Mouse (Mus musculus): ENCODE results near the gene Nlgn2. TPM values are rescaled to one million over a fixed set of nuclear protein-coding genes. Genes with fewer than 3 reads are reported as not detected.

Gene Nlgn2
- polyA plus RNA-seq, 1 experiment from 2014 or later, result 4.4 TPM

- Histone ChIP-seq H3K27me3 (ENCODE audit: control insufficient read depth, insufficient read depth, low read depth, low read length) (no peaks in the 10 kb centered on the region; the same call in 1 of the 2 replicates), H3K4me1 (replicated peaks; ENCODE audit: control insufficient read depth, insufficient read depth, low read length) (no peaks in the 10 kb centered on the region), H3K4me3 (ENCODE audit: low read length) (no peak overlapping the region), H3K36me3 (ENCODE audit: control insufficient read depth, insufficient read depth, low read length) (peaks cover 26% of the 10 kb centered on the region), H3K27ac (ENCODE audit: low read length) (no peak overlapping the region), H3K9me3 (ENCODE audit: control insufficient read depth, low read length) (no peaks in the 10 kb centered on the region), H3K4me2 (ENCODE audit: low read depth, low read length) (no peak overlapping the region), H3K9ac (ENCODE audit: low read length) (no peak overlapping the region)
- 51% methylated on average over 7 of the region's 7 CpGs for WGBS
- no peak for ATAC-seq (ENCODE audit: low read depth)
Measured at GRCm38 (mm10) chr11:69853994-69854393, 16.4 kb upstream of the Nlgn2 start.

- ATAC-seq (ENCODE audit: low read depth), result no peak
- Histone ChIP-seq H3K4me2 (ENCODE audit: low read depth, low read length) (no peak overlapping the region), H3K36me3 (ENCODE audit: control insufficient read depth, insufficient read depth, low read length) (peaks cover 34% of the 10 kb centered on the region), H3K4me1 (replicated peaks; ENCODE audit: control insufficient read depth, insufficient read depth, low read length) (peaks cover 10% of the 10 kb centered on the region), H3K4me3 (ENCODE audit: low read length) (no peak overlapping the region), H3K27me3 (ENCODE audit: control insufficient read depth, insufficient read depth, low read depth, low read length) (no peaks in the 10 kb centered on the region), H3K27ac (ENCODE audit: low read length) (peak overlapping the region; percentile 32; the same call in 1 of the 2 replicates), H3K9ac (ENCODE audit: low read length) (no peak overlapping the region), H3K9me3 (ENCODE audit: control insufficient read depth, low read length) (no peaks in the 10 kb centered on the region)
- WGBS, result 66% methylated on average over 8 of the region's 8 CpGs
Measured at GRCm38 (mm10) chr11:69850754-69851153, 13.2 kb upstream of the Nlgn2 start.

GRCm38 (mm10) chr11:69849884-69850283, 12.3 kb upstream of the Nlgn2 start:
- Histone ChIP-seq H3K4me2 (ENCODE audit: low read depth, low read length) (no peak overlapping the region), H3K27ac (ENCODE audit: low read length) (no peak overlapping the region), H3K9ac (ENCODE audit: low read length) (no peak overlapping the region), H3K27me3 (ENCODE audit: control insufficient read depth, insufficient read depth, low read depth, low read length) (no peaks in the 10 kb centered on the region), H3K36me3 (ENCODE audit: control insufficient read depth, insufficient read depth, low read length) (peaks cover 34% of the 10 kb centered on the region), H3K4me1 (replicated peaks; ENCODE audit: control insufficient read depth, insufficient read depth, low read length) (peaks cover 16% of the 10 kb centered on the region), H3K4me3 (ENCODE audit: low read length) (no peak overlapping the region), H3K9me3 (ENCODE audit: control insufficient read depth, low read length) (no peaks in the 10 kb centered on the region)
- 88% methylated on average over 15 of the region's 15 CpGs for WGBS
- ATAC-seq (ENCODE audit: low read depth), result no peak

GRCm38 (mm10) chr11:69849128-69849527, 11.5 kb upstream of the Nlgn2 start:
- H3K27me3 ChIP-seq (ENCODE audit: control insufficient read depth, insufficient read depth, low read depth, low read length), result no peaks in the 10 kb centered on the region
- H3K4me3 ChIP-seq (ENCODE audit: low read length), result no peak overlapping the region
- H3K4me1 ChIP-seq (replicated peaks; ENCODE audit: control insufficient read depth, insufficient read depth, low read length), result peaks cover 16% of the 10 kb centered on the region
- peak overlapping the region; percentile 18; the same call in 1 of the 2 replicates for H3K27ac ChIP-seq (ENCODE audit: low read length)
- no peaks in the 10 kb centered on the region for H3K9me3 ChIP-seq (ENCODE audit: control insufficient read depth, low read length)
- H3K4me2 ChIP-seq (ENCODE audit: low read depth, low read length), result no peak overlapping the region
- ATAC-seq (ENCODE audit: low read depth), result no peak
- peaks cover 34% of the 10 kb centered on the region for H3K36me3 ChIP-seq (ENCODE audit: control insufficient read depth, insufficient read depth, low read length)
- WGBS, result 72% methylated on average over 9 of the region's 9 CpGs
- no peak overlapping the region for H3K9ac ChIP-seq (ENCODE audit: low read length)

- no peaks in the 10 kb centered on the region for H3K9me3 ChIP-seq (ENCODE audit: control insufficient read depth, low read length)
- peaks cover 16% of the 10 kb centered on the region for H3K4me1 ChIP-seq (replicated peaks; ENCODE audit: control insufficient read depth, insufficient read depth, low read length)
- no peak overlapping the region; the same call in 1 of the 2 replicates for H3K4me3 ChIP-seq (ENCODE audit: low read length)
- no peak for ATAC-seq (ENCODE audit: low read depth)
- no peak overlapping the region for H3K27ac ChIP-seq (ENCODE audit: low read length)
- no peaks in the 10 kb centered on the region for H3K27me3 ChIP-seq (ENCODE audit: control insufficient read depth, insufficient read depth, low read depth, low read length)
- H3K4me2 ChIP-seq (ENCODE audit: low read depth, low read length), result peak overlapping the region; percentile 96
- 92% methylated on average over 6 of the region's 6 CpGs for WGBS
- no peak overlapping the region for H3K9ac ChIP-seq (ENCODE audit: low read length)
- peaks cover 34% of the 10 kb centered on the region for H3K36me3 ChIP-seq (ENCODE audit: control insufficient read depth, insufficient read depth, low read length)
Measured at GRCm38 (mm10) chr11:69848021-69848420, 10.4 kb upstream of the Nlgn2 start.

- peak overlapping the region; percentile 80 for H3K9ac ChIP-seq (ENCODE audit: low read length)
- H3K27ac ChIP-seq (ENCODE audit: low read length), result peak overlapping the region; percentile 98
- H3K27me3 ChIP-seq (ENCODE audit: control insufficient read depth, insufficient read depth, low read depth, low read length), result no peaks in the 10 kb centered on the region
- 9% methylated on average over 35 of the region's 37 CpGs for WGBS
- H3K4me2 ChIP-seq (ENCODE audit: low read depth, low read length), result peak overlapping the region; percentile 96
- H3K9me3 ChIP-seq (ENCODE audit: control insufficient read depth, low read length), result no peaks in the 10 kb centered on the region
- H3K4me1 ChIP-seq (replicated peaks; ENCODE audit: control insufficient read depth, insufficient read depth, low read length), result peaks cover 16% of the 10 kb centered on the region
- ATAC-seq (ENCODE audit: low read depth), result peak; percentile 58
- H3K36me3 ChIP-seq (ENCODE audit: control insufficient read depth, insufficient read depth, low read length), result peaks cover 33% of the 10 kb centered on the region
- H3K4me3 ChIP-seq (ENCODE audit: low read length), result peak overlapping the region; percentile 89
Measured at GRCm38 (mm10) chr11:69846738-69847688, 9.4 kb upstream of the Nlgn2 start.

- H3K9ac ChIP-seq (ENCODE audit: low read length), result peak within 1 kb of the TSS; percentile 80
- WGBS, result under 1% methylated on average over 35 of the region's 38 CpGs
- ATAC-seq (ENCODE audit: low read depth), result peak; percentile 97
Measured at GRCm38 (mm10) chr11:69846198-69846680, 8.7 kb upstream of the Nlgn2 start, which contains the start of gene Plscr3. TSS of gene Plscr3 (plus strand) at chr11:69846376.

GRCm38 (mm10) chr11:69838714-69839104, 1.1 kb upstream of the Nlgn2 start:
- Histone ChIP-seq H3K4me3 (ENCODE audit: low read length) (peak overlapping the region; percentile 62), H3K9ac (ENCODE audit: low read length) (peak overlapping the region; percentile 74), H3K36me3 (ENCODE audit: control insufficient read depth, insufficient read depth, low read length) (no peaks in the 10 kb centered on the region), H3K4me1 (replicated peaks; ENCODE audit: control insufficient read depth, insufficient read depth, low read length) (peaks cover 37% of the 10 kb centered on the region), H3K27me3 (ENCODE audit: control insufficient read depth, insufficient read depth, low read depth, low read length) (peaks cover 11% of the 10 kb centered on the region), H3K4me2 (ENCODE audit: low read depth, low read length) (peak overlapping the region; percentile 98), H3K27ac (ENCODE audit: low read length) (peak overlapping the region; percentile 75), H3K9me3 (ENCODE audit: control insufficient read depth, low read length) (no peaks in the 10 kb centered on the region)
- WGBS, result 1% methylated on average over 7 of the region's 7 CpGs
- no peak for ATAC-seq (ENCODE audit: low read depth)

More at GRCm38 (mm10) chr11:69846198-69846680, 8.7 kb upstream of the Nlgn2 start, which contains the start of gene Plscr3:
- Histone ChIP-seq H3K27me3 (ENCODE audit: control insufficient read depth, insufficient read depth, low read depth, low read length) (no peaks in the 10 kb centered on the region), H3K27ac (ENCODE audit: low read length) (peak within 1 kb of the TSS; percentile 98), H3K9me3 (ENCODE audit: control insufficient read depth, low read length) (no peaks in the 10 kb centered on the region), H3K4me2 (ENCODE audit: low read depth, low read length) (peak within 1 kb of the TSS; percentile 96), H3K4me3 (ENCODE audit: low read length) (peak within 1 kb of the TSS; percentile 89), H3K36me3 (ENCODE audit: control insufficient read depth, insufficient read depth, low read length) (peaks cover 25% of the 10 kb centered on the region), H3K4me1 (replicated peaks; ENCODE audit: control insufficient read depth, insufficient read depth, low read length) (peaks cover 16% of the 10 kb centered on the region)

All from lung, embryonic 16.5 days (tissue).